Mouse (Mus musculus) small intestine, adult 2 months (tissue): ENCODE data around the gene Ranbp3l.

Experiments used
- CTCF ChIP-seq: fragments of 200-500 bp; IDR thresholded peaks from 2 replicates; pipeline ENCODE4 v1.5.1; 2012; ENCODE audit warnings: low read depth, mild to moderate bottlenecking, control low read depth, inconsistent platforms, low read length, moderate library complexity, mixed read lengths; ENCODE audit not compliant: insufficient replicate concordance, insufficient read length; ENCODE audit errors: extremely low read depth
- POLR2A ChIP-seq: fragments of 200-500 bp; IDR thresholded peaks from 2 replicates; pipeline ENCODE4 v1.6.1; 2012; ENCODE audit warnings: low read depth, mild to moderate bottlenecking, control low read depth, inconsistent platforms, low read length, moderate library complexity

GRCm38 (mm10) chr15:9078481-9079300 is 110.9 kb downstream of the Ranbp3l start:
- TF ChIP-seq CTCF = no peak
- no peak for TF ChIP-seq POLR2A
